Mouse (Mus musculus): ENCODE measurements around the gene Rpl9-ps1. TPM values are rescaled to one million over a fixed set of nuclear protein-coding genes. Genes with fewer than 3 reads are reported as not detected.

Gene Rpl9-ps1
- polyA plus RNA-seq, 1 experiment from 2014 or later = not detected

- DNase-seq (ENCODE audit: low spot score) = no peak
- Histone ChIP-seq H3K4me2 (no peak overlapping the region), H3K4me3 (ENCODE audit: low read depth, low read length) (no peak overlapping the region), H3K27ac (ENCODE audit: low read depth, low read length) (no peak overlapping the region), H3K27me3 (replicated peaks; ENCODE audit: control insufficient read depth, insufficient read depth, low read length) (no peaks in the 10 kb centered on the region), H3K9me3 (ENCODE audit: control insufficient read depth, low read length) (no peaks in the 10 kb centered on the region), H3K4me1 (replicated peaks; ENCODE audit: control insufficient read depth, insufficient read depth, low read length) (no peaks in the 10 kb centered on the region), H3K36me3 (ENCODE audit: control insufficient read depth, insufficient read depth, low read length) (no peaks in the 10 kb centered on the region), H3K9ac (ENCODE audit: low read depth, low read length) (no peak overlapping the region)
- 69% methylated on average over 4 of the region's 4 CpGs for WGBS
- ATAC-seq (replicated peaks; ENCODE audit: low FRiP score) = no peak
Measured at GRCm38 (mm10) chr11:83634425-83634824, 11.0 kb downstream of the Rpl9-ps1 start.

- 56% methylated on average over 4 of the region's 4 CpGs for WGBS
- DNase-seq (ENCODE audit: low spot score) = no peak
- no peak overlapping the region for H3K27ac ChIP-seq (ENCODE audit: low read depth, low read length)
- H3K4me1 ChIP-seq (replicated peaks; ENCODE audit: control insufficient read depth, insufficient read depth, low read length) = no peaks in the 10 kb centered on the region
- H3K27me3 ChIP-seq (replicated peaks; ENCODE audit: control insufficient read depth, insufficient read depth, low read length) = no peaks in the 10 kb centered on the region
- no peak for ATAC-seq (replicated peaks; ENCODE audit: low FRiP score)
- no peaks in the 10 kb centered on the region for H3K9me3 ChIP-seq (ENCODE audit: control insufficient read depth, low read length)
- no peaks in the 10 kb centered on the region for H3K36me3 ChIP-seq (ENCODE audit: control insufficient read depth, insufficient read depth, low read length)
- no peak overlapping the region for H3K9ac ChIP-seq (ENCODE audit: low read depth, low read length)
- no peak overlapping the region for H3K4me2 ChIP-seq
- H3K4me3 ChIP-seq (ENCODE audit: low read depth, low read length) = no peak overlapping the region
Measured at GRCm38 (mm10) chr11:83632744-83633143, 12.7 kb downstream of the Rpl9-ps1 start.

GRCm38 (mm10) chr11:83631065-83631464, 14.4 kb downstream of the Rpl9-ps1 start:
- 67% methylated on average over 2 of the region's 2 CpGs for WGBS
- H3K36me3 ChIP-seq (ENCODE audit: control insufficient read depth, insufficient read depth, low read length) = no peaks in the 10 kb centered on the region
- no peak overlapping the region for H3K4me2 ChIP-seq

GRCm38 (mm10) chr11:83630630-83631029, 14.8 kb downstream of the Rpl9-ps1 start:
- Histone ChIP-seq H3K27me3 (replicated peaks; ENCODE audit: control insufficient read depth, insufficient read depth, low read length) (no peaks in the 10 kb centered on the region), H3K36me3 (ENCODE audit: control insufficient read depth, insufficient read depth, low read length) (no peaks in the 10 kb centered on the region)
- no peak for ATAC-seq (replicated peaks; ENCODE audit: low FRiP score)

More at GRCm38 (mm10) chr11:83631065-83631464, 14.4 kb downstream of the Rpl9-ps1 start:
- no peak overlapping the region for H3K27ac ChIP-seq (ENCODE audit: low read depth, low read length)
- H3K4me1 ChIP-seq (replicated peaks; ENCODE audit: control insufficient read depth, insufficient read depth, low read length) = no peaks in the 10 kb centered on the region
- no peak overlapping the region for H3K4me3 ChIP-seq (ENCODE audit: low read depth, low read length)
- DNase-seq (ENCODE audit: low spot score) (no peak), ATAC-seq (replicated peaks; ENCODE audit: low FRiP score) (no peak)
- H3K9ac ChIP-seq (ENCODE audit: low read depth, low read length) = no peak overlapping the region
- no peaks in the 10 kb centered on the region for H3K9me3 ChIP-seq (ENCODE audit: control insufficient read depth, low read length)
- H3K27me3 ChIP-seq (replicated peaks; ENCODE audit: control insufficient read depth, insufficient read depth, low read length) = no peaks in the 10 kb centered on the region

GRCm38 (mm10) chr11:83628808-83629207, 16.6 kb downstream of the Rpl9-ps1 start:
- H3K36me3 ChIP-seq (ENCODE audit: control insufficient read depth, insufficient read depth, low read length) = no peaks in the 10 kb centered on the region
- 74% methylated on average over 9 of the region's 9 CpGs for WGBS
- ATAC-seq (replicated peaks; ENCODE audit: low FRiP score) = no peak

More at GRCm38 (mm10) chr11:83630630-83631029, 14.8 kb downstream of the Rpl9-ps1 start:
- Histone ChIP-seq H3K4me1 (replicated peaks; ENCODE audit: control insufficient read depth, insufficient read depth, low read length) (no peaks in the 10 kb centered on the region), H3K4me2 (no peak overlapping the region), H3K27ac (ENCODE audit: low read depth, low read length) (no peak overlapping the region), H3K4me3 (ENCODE audit: low read depth, low read length) (no peak overlapping the region), H3K9ac (ENCODE audit: low read depth, low read length) (no peak overlapping the region), H3K9me3 (ENCODE audit: control insufficient read depth, low read length) (no peaks in the 10 kb centered on the region)
- DNase-seq (ENCODE audit: low spot score) = no peak
- WGBS = 78% methylated on average over 1 of the region's 1 CpGs

GRCm38 (mm10) chr11:83623586-83623985, 21.8 kb downstream of the Rpl9-ps1 start:
- Histone ChIP-seq H3K9ac (ENCODE audit: low read depth, low read length) (no peak overlapping the region), H3K4me2 (no peak overlapping the region), H3K27ac (ENCODE audit: low read depth, low read length) (no peak overlapping the region), H3K27me3 (replicated peaks; ENCODE audit: control insufficient read depth, insufficient read depth, low read length) (no peaks in the 10 kb centered on the region), H3K9me3 (ENCODE audit: control insufficient read depth, low read length) (no peaks in the 10 kb centered on the region), H3K4me1 (replicated peaks; ENCODE audit: control insufficient read depth, insufficient read depth, low read length) (no peaks in the 10 kb centered on the region), H3K4me3 (ENCODE audit: low read depth, low read length) (no peak overlapping the region), H3K36me3 (ENCODE audit: control insufficient read depth, insufficient read depth, low read length) (no peaks in the 10 kb centered on the region)
- DNase-seq (ENCODE audit: low spot score) (no peak), ATAC-seq (replicated peaks; ENCODE audit: low FRiP score) (no peak)
- 82% methylated on average over 3 of the region's 3 CpGs for WGBS

More at GRCm38 (mm10) chr11:83628808-83629207, 16.6 kb downstream of the Rpl9-ps1 start:
- H3K4me1 ChIP-seq (replicated peaks; ENCODE audit: control insufficient read depth, insufficient read depth, low read length) = no peaks in the 10 kb centered on the region
- H3K27ac ChIP-seq (ENCODE audit: low read depth, low read length) = no peak overlapping the region
- H3K9ac ChIP-seq (ENCODE audit: low read depth, low read length) = no peak overlapping the region
- no peaks in the 10 kb centered on the region for H3K27me3 ChIP-seq (replicated peaks; ENCODE audit: control insufficient read depth, insufficient read depth, low read length)
- H3K4me3 ChIP-seq (ENCODE audit: low read depth, low read length) = no peak overlapping the region
- H3K9me3 ChIP-seq (ENCODE audit: control insufficient read depth, low read length) = no peaks in the 10 kb centered on the region
- no peak for DNase-seq (ENCODE audit: low spot score)
- no peak overlapping the region for H3K4me2 ChIP-seq

- Histone ChIP-seq H3K9me3 (ENCODE audit: control insufficient read depth, low read length) (no peaks in the 10 kb centered on the region), H3K9ac (ENCODE audit: low read depth, low read length) (no peak overlapping the region), H3K27me3 (replicated peaks; ENCODE audit: control insufficient read depth, insufficient read depth, low read length) (no peaks in the 10 kb centered on the region), H3K36me3 (ENCODE audit: control insufficient read depth, insufficient read depth, low read length) (no peaks in the 10 kb centered on the region), H3K4me3 (ENCODE audit: low read depth, low read length) (no peak overlapping the region), H3K4me2 (no peak overlapping the region), H3K27ac (ENCODE audit: low read depth, low read length) (no peak overlapping the region), H3K4me1 (replicated peaks; ENCODE audit: control insufficient read depth, insufficient read depth, low read length) (no peaks in the 10 kb centered on the region)
- no peak for ATAC-seq (replicated peaks; ENCODE audit: low FRiP score)
- WGBS = 70% methylated on average over 1 of the region's 1 CpGs
- no peak for DNase-seq (ENCODE audit: low spot score)
Measured at GRCm38 (mm10) chr11:83619037-83619436, 26.4 kb downstream of the Rpl9-ps1 start.

GRCm38 (mm10) chr11:83618238-83618637, 27.2 kb downstream of the Rpl9-ps1 start:
- no peaks in the 10 kb centered on the region for H3K9me3 ChIP-seq (ENCODE audit: control insufficient read depth, low read length)
- ATAC-seq (replicated peaks; ENCODE audit: low FRiP score) (no peak), DNase-seq (ENCODE audit: low spot score) (no peak)
- 48% methylated on average over 5 of the region's 5 CpGs for WGBS
- H3K4me2 ChIP-seq = no peak overlapping the region
- H3K36me3 ChIP-seq (ENCODE audit: control insufficient read depth, insufficient read depth, low read length) = no peaks in the 10 kb centered on the region
- no peaks in the 10 kb centered on the region for H3K27me3 ChIP-seq (replicated peaks; ENCODE audit: control insufficient read depth, insufficient read depth, low read length)
- H3K4me3 ChIP-seq (ENCODE audit: low read depth, low read length) = no peak overlapping the region
- no peak overlapping the region for H3K27ac ChIP-seq (ENCODE audit: low read depth, low read length)
- no peak overlapping the region for H3K9ac ChIP-seq (ENCODE audit: low read depth, low read length)
- no peaks in the 10 kb centered on the region for H3K4me1 ChIP-seq (replicated peaks; ENCODE audit: control insufficient read depth, insufficient read depth, low read length)

- Histone ChIP-seq H3K27ac (ENCODE audit: low read depth, low read length) (no peak overlapping the region), H3K4me2 (no peak overlapping the region), H3K9me3 (ENCODE audit: control insufficient read depth, low read length) (no peaks in the 10 kb centered on the region), H3K4me3 (ENCODE audit: low read depth, low read length) (no peak overlapping the region), H3K27me3 (replicated peaks; ENCODE audit: control insufficient read depth, insufficient read depth, low read length) (no peaks in the 10 kb centered on the region), H3K4me1 (replicated peaks; ENCODE audit: control insufficient read depth, insufficient read depth, low read length) (no peaks in the 10 kb centered on the region), H3K36me3 (ENCODE audit: control insufficient read depth, insufficient read depth, low read length) (no peaks in the 10 kb centered on the region), H3K9ac (ENCODE audit: low read depth, low read length) (no peak overlapping the region)
- 71% methylated on average over 1 of the region's 1 CpGs for WGBS
- ATAC-seq (replicated peaks; ENCODE audit: low FRiP score) (no peak), DNase-seq (ENCODE audit: low spot score) (no peak)
Measured at GRCm38 (mm10) chr11:83616586-83616985, 28.8 kb downstream of the Rpl9-ps1 start.
